Mouse (Mus musculus): ENCODE results near the gene Tbc1d8.

Gene Tbc1d8

GRCm38 (mm10) chr1:39477064-39477463, 1.5 kb downstream of the Tbc1d8 start:
- no peak for DNase-seq

- no peak for DNase-seq
Measured at GRCm38 (mm10) chr1:39476341-39476740, 2.2 kb downstream of the Tbc1d8 start.

- DNase-seq = no peak
Measured at GRCm38 (mm10) chr1:39474516-39474915, 4.0 kb downstream of the Tbc1d8 start.

- DNase-seq = no peak
Measured at GRCm38 (mm10) chr1:39471298-39471902, 7.2 kb downstream of the Tbc1d8 start.

- DNase-seq = no peak
Measured at GRCm38 (mm10) chr1:39468982-39469381, 9.6 kb downstream of the Tbc1d8 start.

- DNase-seq = peak; percentile 2
Measured at GRCm38 (mm10) chr1:39466526-39466925, 12.0 kb downstream of the Tbc1d8 start.

- DNase-seq = peak; percentile 30
Measured at GRCm38 (mm10) chr1:39464760-39465159, 13.8 kb downstream of the Tbc1d8 start.

GRCm38 (mm10) chr1:39462937-39463444, 15.6 kb downstream of the Tbc1d8 start:
- no peak for DNase-seq

GRCm38 (mm10) chr1:39462036-39462435, 16.5 kb downstream of the Tbc1d8 start:
- no peak for DNase-seq

- DNase-seq = no peak
Measured at GRCm38 (mm10) chr1:39460495-39460894, 18.1 kb downstream of the Tbc1d8 start.

- peak; percentile 74 for DNase-seq
Measured at GRCm38 (mm10) chr1:39457887-39458874, 20.4 kb downstream of the Tbc1d8 start.

- DNase-seq = no peak
Measured at GRCm38 (mm10) chr1:39456421-39456853, 22.1 kb downstream of the Tbc1d8 start.

- DNase-seq = no peak
Measured at GRCm38 (mm10) chr1:39455350-39456023, 23.1 kb downstream of the Tbc1d8 start.

- DNase-seq = no peak
Measured at GRCm38 (mm10) chr1:39454783-39455175, 23.8 kb downstream of the Tbc1d8 start.

- DNase-seq = no peak
Measured at GRCm38 (mm10) chr1:39454108-39454782, 24.3 kb downstream of the Tbc1d8 start.

- no peak for DNase-seq
Measured at GRCm38 (mm10) chr1:39452203-39452602, 26.4 kb downstream of the Tbc1d8 start.

- no peak for DNase-seq
Measured at GRCm38 (mm10) chr1:39450069-39450728, 28.4 kb downstream of the Tbc1d8 start.

- no peak for DNase-seq
Measured at GRCm38 (mm10) chr1:39449251-39449790, 29.2 kb downstream of the Tbc1d8 start.

- DNase-seq = no peak
Measured at GRCm38 (mm10) chr1:39448819-39449218, 29.7 kb downstream of the Tbc1d8 start.

GRCm38 (mm10) chr1:39448238-39448637, 30.3 kb downstream of the Tbc1d8 start:
- no peak for DNase-seq

GRCm38 (mm10) chr1:39446178-39446577, 32.4 kb downstream of the Tbc1d8 start:
- peak; percentile 85 for DNase-seq
